Mouse (Mus musculus) stomach, embryonic 16.5 days (tissue): ENCODE data around the gene Olfr951. TPM values are rescaled to one million over a fixed set of nuclear protein-coding genes. Genes with fewer than 3 reads are reported as not detected.

Experiments
- ATAC-seq: fragments of 200-750 bp; cut with Nextera tagmentation; 2 replicates; pipeline ENCODE4 v1.8.0; 2017; ENCODE audit warnings: moderate number of reproducible peaks, moderate TSS enrichment; ENCODE audit not compliant: insufficient read depth, low FRiP score
- H3K27ac ChIP-seq: fragments of 300-500 bp; sonication (generic); 2 replicates; pipeline ENCODE4 v1.5.1; 2014; ENCODE audit warnings: low read length
- H3K27me3 ChIP-seq: fragments of 300-500 bp; sonication (generic); 2 replicates; pipeline ENCODE4 v1.6.1; 2014; ENCODE audit warnings: low read length, control low read depth, mixed read lengths; ENCODE audit not compliant: control insufficient read depth, insufficient read depth
- H3K36me3 ChIP-seq: fragments of 300-500 bp; sonication (generic); 2 replicates; pipeline ENCODE4 v1.6.1; 2014; ENCODE audit warnings: low read length; ENCODE audit not compliant: control insufficient read depth, insufficient read depth
- H3K4me1 ChIP-seq: fragments of 300-500 bp; sonication (generic); 2 replicates; pipeline ENCODE4 v1.6.1; 2014; ENCODE audit warnings: low read length, control low read depth, mixed read lengths; ENCODE audit not compliant: control insufficient read depth, insufficient read depth
- H3K4me2 ChIP-seq: fragments of 300-500 bp; sonication (generic); 2 replicates; pipeline ENCODE4 v1.6.1; 2014; ENCODE audit warnings: low read depth, low read length, mixed read lengths
- H3K4me3 ChIP-seq: fragments of 300-500 bp; sonication (generic); replicated peaks from 2 replicates; pipeline ENCODE4 v1.5.1; 2014; ENCODE audit warnings: mild to moderate bottlenecking, low read length
- H3K9ac ChIP-seq: fragments of 300-500 bp; sonication (generic); 2 replicates; pipeline ENCODE4 v1.6.1; 2014; ENCODE audit warnings: low read length
- H3K9me3 ChIP-seq: fragments of 300-500 bp; sonication (generic); replicated peaks from 2 replicates; pipeline ENCODE4 v1.6.1; 2016; ENCODE audit warnings: low read length, control low read depth; ENCODE audit not compliant: control insufficient read depth
- WGBS: fragments of 180-500 bp; shearing (Covaris S2); extraction: QIAGEN DNeasy Blood & Tissue Kit; methylation state at CpG from one replicate; pipeline ENCODE4 v1.1.7; 2014; 5-methylcytosine and 5-hydroxymethylcytosine counted together
- polyA plus RNA-seq: library from polyadenylated mRNA; unstranded; fragments of >200 nt; fragmentation: Nextera tagmentation; extraction: Ambion mirVana; gene quantifications from 2 replicates; pipeline ENCODE4 v1.2.1, GENCODE M21; 2015

Gene Olfr951
- polyA plus RNA-seq, result not detected in 2 replicates

GRCm38 (mm10) chr9:39387110-39387509 lies at the start of gene Olfr951:
Olfr951 (plus strand) TSS chr9:39387410.
- WGBS, result 99% methylated on average over 2 of the region's 2 CpGs
- no peaks in the 10 kb centered on the region for H3K9me3 ChIP-seq
- no peak within 1 kb of the TSS for H3K4me2 ChIP-seq
- no peak for ATAC-seq
- no peaks in the 10 kb centered on the region for H3K36me3 ChIP-seq
- no peak within 1 kb of the TSS for H3K9ac ChIP-seq
- H3K27ac ChIP-seq, result no peak within 1 kb of the TSS
- no peaks in the 10 kb centered on the region for H3K4me1 ChIP-seq
- H3K27me3 ChIP-seq, result no peaks in the 10 kb centered on the region
- H3K4me3 ChIP-seq, result no peak within 1 kb of the TSS

- no peak within 1 kb of the TSS for H3K4me3 ChIP-seq
- H3K27ac ChIP-seq, result no peak within 1 kb of the TSS
- no peaks in the 10 kb centered on the region for H3K9me3 ChIP-seq
- no peaks in the 10 kb centered on the region for H3K4me1 ChIP-seq
- no peaks in the 10 kb centered on the region for H3K27me3 ChIP-seq
- H3K36me3 ChIP-seq, result no peaks in the 10 kb centered on the region
- no peak for ATAC-seq
- H3K4me2 ChIP-seq, result no peak within 1 kb of the TSS
- no peak within 1 kb of the TSS for H3K9ac ChIP-seq
Measured at GRCm38 (mm10) chr9:39427048-39427447, 39.8 kb downstream of the Olfr951 start, which contains the start of gene Olfr952. Olfr952 (minus strand) TSS chr9:39427148.

Other genes with a start within 250 kb of the Olfr951 start
- not detected in 2 replicates for gene Olfr943, start 221.1 kb upstream of the Olfr951 start, polyA plus RNA-seq
- gene Olfr944, start 185.5 kb upstream of the Olfr951 start, polyA plus RNA-seq, result not detected in 2 replicates
- not detected in 2 replicates for gene Olfr1537, start 137.4 kb upstream of the Olfr951 start, polyA plus RNA-seq
- gene Olfr945, start 110.6 kb upstream of the Olfr951 start, polyA plus RNA-seq, result not detected in 2 replicates
- not detected in 2 replicates for gene Olfr948, start 61.4 kb upstream of the Olfr951 start, polyA plus RNA-seq
- gene Olfr952, start 39.7 kb downstream of the Olfr951 start, polyA plus RNA-seq, result not detected in 2 replicates
- not detected in 2 replicates for gene Olfr954, start 69.3 kb downstream of the Olfr951 start, polyA plus RNA-seq
- gene Olfr955, start 84.5 kb downstream of the Olfr951 start, polyA plus RNA-seq, result not detected in 2 replicates
- gene Olfr44, start 106.6 kb downstream of the Olfr951 start, polyA plus RNA-seq, result not detected in 2 replicates
- gene Olfr957, start 128.4 kb downstream of the Olfr951 start, polyA plus RNA-seq, result not detected in 2 replicates
- gene Olfr958, start 166.6 kb downstream of the Olfr951 start, polyA plus RNA-seq, result not detected in 2 replicates
- not detected in 2 replicates for gene Olfr959, start 188.2 kb downstream of the Olfr951 start, polyA plus RNA-seq
- gene AW551984, start 217.0 kb downstream of the Olfr951 start, polyA plus RNA-seq, result 30.5 and 40.5 TPM in 2 replicates
- not detected in 2 replicates for gene Olfr148, start 223.2 kb downstream of the Olfr951 start, polyA plus RNA-seq
- not detected in 2 replicates for gene Olfr960, start 234.0 kb downstream of the Olfr951 start, polyA plus RNA-seq